Mouse (Mus musculus) hematopoietic stem cell, adult 5-6 weeks (primary cell): ENCODE measurements around the gene Kcnd2. TPM values are rescaled to one million over a fixed set of nuclear protein-coding genes. Genes with fewer than 3 reads are reported as not detected.

Experiments
- ATAC-seq, 2 experiments: fragments of 125-278 bp in 1 of 2; replicated peaks in 1 of 2; 2 replicates each; pipeline ENCODE4 v1.8.0; 2016 to 2017; ENCODE audit warnings: inconsistent platforms in 2 of 2, mild to moderate bottlenecking in 2 of 2, moderate number of reproducible peaks in 2 of 2, low read depth in 1 of 2, moderate TSS enrichment in 1 of 2; ENCODE audit not compliant: low FRiP score in 2 of 2, poor library complexity in 2 of 2, severe bottlenecking in 2 of 2, insufficient read depth in 1 of 2, low TSS enrichment in 1 of 2
- total RNA-seq: library from RNA; stranded (forward); fragments of 172-1452, 232-1000 nt; gene quantifications from 2 replicates; pipeline ENCODE4 v1.2.3, GENCODE M21; 2017

The Kcnd2 gene
- total RNA-seq, 1 experiment from 2014 or later, result not detected

- no peak for ATAC-seq
Measured at GRCm38 (mm10) chr6:21570964-21571363, 355.7 kb downstream of the Kcnd2 start.

GRCm38 (mm10) chr6:21590156-21590555, 374.9 kb downstream of the Kcnd2 start:
- ATAC-seq, result no peak

GRCm38 (mm10) chr6:21597424-21597823, 382.1 kb downstream of the Kcnd2 start:
- ATAC-seq, result no peak

DNA sequence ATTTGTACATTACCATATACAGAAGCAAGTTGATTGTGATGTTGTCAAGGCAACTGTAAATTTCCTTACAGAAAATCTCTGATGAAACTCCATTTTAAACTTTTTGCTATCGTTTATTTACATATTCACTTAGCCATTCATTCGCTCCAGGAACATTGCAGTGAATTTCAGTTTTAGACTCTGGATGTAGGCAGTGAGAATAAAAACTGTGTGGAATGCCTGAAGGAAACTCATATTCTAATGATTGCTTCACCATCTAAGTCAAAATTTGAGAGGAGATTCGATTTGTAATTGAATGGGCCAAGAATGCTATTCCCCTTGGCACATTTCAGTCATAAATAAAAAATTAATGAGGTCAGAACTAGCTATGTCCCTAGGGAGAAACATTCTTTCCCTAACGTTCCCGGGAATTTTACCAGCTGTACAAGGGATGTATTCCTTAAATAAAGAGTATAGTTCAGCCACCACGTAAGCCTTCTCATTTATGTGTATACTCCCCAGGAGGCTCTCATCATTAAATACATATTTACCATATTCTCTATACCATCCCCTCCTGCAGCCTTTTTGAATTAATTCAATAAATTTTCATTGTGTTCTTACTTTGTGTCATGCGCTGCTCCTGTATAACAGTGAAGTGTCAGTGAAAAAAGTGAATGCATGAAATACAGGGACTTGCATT, 394.2 kb downstream of the Kcnd2 start:
- no peak for ATAC-seq

DNA sequence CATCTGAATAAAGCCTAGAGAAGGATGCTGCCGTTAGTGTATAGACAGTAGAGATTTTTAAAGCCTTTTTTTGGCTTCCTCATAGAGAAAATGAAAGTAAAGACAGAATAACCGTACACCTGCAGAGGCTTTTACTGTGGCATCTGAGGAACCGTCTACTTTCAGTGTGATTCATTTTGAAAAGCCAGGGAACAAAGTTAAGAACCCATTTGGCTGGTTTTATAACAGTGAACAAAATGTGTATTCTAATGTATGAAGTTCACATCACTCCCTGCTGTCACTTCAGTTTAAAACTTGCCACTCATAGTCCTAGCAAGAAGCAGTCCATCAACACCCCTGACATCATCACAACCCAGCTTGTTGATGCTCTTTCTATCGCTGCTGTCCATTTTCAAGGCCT, 414.7 kb downstream of the Kcnd2 start:
- no peak for ATAC-seq

- ATAC-seq, result no peak
Measured at GRCm38 (mm10) chr6:21655681-21656080, 440.4 kb downstream of the Kcnd2 start.

- ATAC-seq, result no peak
Measured at GRCm38 (mm10) chr6:21664135-21664534, 448.8 kb downstream of the Kcnd2 start.

DNA sequence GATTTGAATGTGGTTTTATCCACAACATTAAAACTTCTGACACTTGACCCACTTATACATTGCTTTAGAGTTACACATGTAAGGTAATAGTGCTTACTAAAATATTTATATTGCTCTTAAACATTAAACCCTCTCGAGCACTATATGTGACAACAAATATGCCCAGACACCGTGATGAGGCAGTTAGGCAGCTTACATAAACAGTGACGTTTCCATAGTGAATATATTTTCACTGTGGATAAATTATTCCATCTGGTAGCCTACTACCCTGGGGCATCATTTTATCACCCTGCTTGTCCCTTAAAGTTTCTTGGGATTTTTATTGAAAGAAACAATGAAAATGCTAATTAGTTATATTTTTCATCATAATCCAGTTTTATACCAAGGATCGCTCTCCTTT, 449.3 kb downstream of the Kcnd2 start:
- ATAC-seq, result no peak

GRCm38 (mm10) chr6:21684252-21684651, 468.9 kb downstream of the Kcnd2 start:
- ATAC-seq, result no peak

GRCm38 (mm10) chr6:21686388-21686787, 471.1 kb downstream of the Kcnd2 start:
- ATAC-seq, result no peak

DNA sequence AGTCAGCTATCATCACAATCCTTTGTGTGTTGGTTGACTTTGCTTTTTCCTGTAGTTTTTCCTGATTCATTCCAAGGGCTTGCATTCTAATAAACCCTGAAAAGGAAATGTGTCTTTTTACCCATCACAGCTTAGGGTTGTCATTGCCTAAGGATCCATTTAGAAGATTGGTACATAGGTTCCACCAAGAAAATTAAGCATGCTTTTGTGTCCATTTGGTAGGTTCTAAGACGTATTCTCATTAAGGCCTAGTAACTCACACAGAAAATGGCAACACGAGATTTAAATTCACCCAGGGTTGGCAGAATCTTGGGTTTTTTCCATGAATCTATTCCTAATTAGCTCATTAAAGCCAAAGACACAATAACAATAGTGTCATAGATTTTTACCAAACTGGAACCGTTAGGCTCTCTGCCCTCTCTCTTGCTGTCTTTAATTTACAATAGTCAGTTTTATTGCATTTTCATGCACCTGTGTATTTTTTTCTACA, 477.6 kb downstream of the Kcnd2 start:
- no peak for ATAC-seq

GRCm38 (mm10) chr6:21697641-21698040, 482.3 kb downstream of the Kcnd2 start:
- no peak for ATAC-seq

- no peak for ATAC-seq
Measured at GRCm38 (mm10) chr6:21701131-21701530, 485.8 kb downstream of the Kcnd2 start.

GRCm38 (mm10) chr6:21709228-21709627, 493.9 kb downstream of the Kcnd2 start:
- ATAC-seq, result peak in 1 of 2 experiments; percentile 48; a peak in 1 of 4 replicates

- no peak for ATAC-seq
Measured at GRCm38 (mm10) chr6:21719121-21719520, 503.8 kb downstream of the Kcnd2 start.

DNA sequence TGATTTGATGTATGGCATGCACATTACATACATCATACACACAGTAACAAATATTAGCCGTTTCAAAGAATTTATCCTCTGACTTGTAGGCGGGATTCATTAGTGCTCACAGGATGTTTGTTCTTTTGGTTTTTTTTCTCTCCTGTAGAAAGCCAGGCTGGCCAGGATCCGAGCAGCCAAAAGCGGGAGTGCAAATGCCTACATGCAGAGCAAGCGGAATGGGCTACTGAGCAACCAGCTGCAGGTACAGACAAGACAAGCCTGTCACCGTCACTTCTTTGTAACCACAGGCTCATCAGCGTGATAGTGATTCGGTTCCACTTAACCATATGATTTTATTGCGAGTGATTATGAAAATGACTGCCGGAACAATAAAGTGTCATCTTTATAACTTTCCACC, 506.9 kb downstream of the Kcnd2 start:
- no peak for ATAC-seq

GRCm38 (mm10) chr6:21740606-21741005, 525.3 kb downstream of the Kcnd2 start:
- ATAC-seq, result no peak

DNA sequence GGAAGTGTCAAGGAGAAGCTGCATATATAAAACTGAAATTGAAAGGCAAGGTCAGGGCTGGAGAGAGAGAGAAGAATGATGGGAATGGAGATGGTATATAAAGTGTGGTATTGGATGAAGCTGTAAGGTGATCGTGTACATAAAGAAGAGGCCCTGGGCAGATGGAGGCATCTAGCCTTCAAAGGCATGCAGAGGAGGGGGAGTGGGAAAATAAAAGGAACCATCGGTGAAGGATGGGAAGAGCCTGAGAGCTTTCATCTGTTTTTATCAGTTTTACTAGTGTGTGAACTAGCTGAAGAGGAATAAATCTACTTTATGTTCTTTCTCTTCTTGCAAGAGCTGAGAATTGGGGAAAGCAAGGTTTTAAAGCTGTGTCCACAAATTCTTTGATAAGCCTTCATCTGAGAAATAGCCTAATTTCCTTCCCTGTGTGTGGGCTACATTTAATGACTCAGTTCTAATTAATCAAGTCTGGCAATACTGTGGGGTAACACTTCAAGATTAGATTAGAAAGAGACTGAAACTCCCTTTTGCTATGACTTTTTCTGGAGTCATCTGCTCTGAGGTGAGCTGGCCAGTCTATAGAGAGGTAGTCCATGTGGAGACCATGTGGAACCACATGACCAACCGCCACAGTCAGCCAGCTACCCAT, 529.4 kb downstream of the Kcnd2 start:
- no peak for ATAC-seq

DNA sequence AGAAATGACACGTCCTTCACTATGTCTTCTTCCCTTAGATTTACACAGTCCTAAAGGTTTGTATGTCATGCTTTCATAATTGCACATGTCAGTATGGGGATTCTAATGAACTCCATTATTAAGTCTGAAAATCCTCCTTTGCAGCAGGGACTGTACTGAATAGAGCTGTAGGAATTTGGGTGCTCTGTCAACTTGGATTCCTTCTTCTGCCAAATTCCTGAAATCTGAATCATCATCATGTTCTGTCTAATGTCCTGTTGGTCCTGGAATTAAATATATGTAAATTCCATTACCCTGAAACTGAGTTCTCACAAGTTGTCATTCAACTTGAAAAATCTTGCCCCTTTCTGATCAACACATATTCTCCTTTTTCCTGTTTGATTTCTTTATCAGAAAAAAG, 532.2 kb downstream of the Kcnd2 start:
- no peak for ATAC-seq
